Mouse (Mus musculus) myocyte (in vitro differentiated cells): ENCODE measurements around the gene Rab35.

Experiments used
- E2F4 ChIP-seq: IDR thresholded peaks from one replicate; pipeline ENCODE4 v1.6.1; 2011; ENCODE audit warnings: mild to moderate bottlenecking, control low read depth, moderate library complexity; ENCODE audit not compliant: insufficient read depth
- MAX ChIP-seq: IDR thresholded peaks from one replicate; pipeline ENCODE4 v1.6.1; 2011; ENCODE audit warnings: low read depth, mild to moderate bottlenecking, control low read depth
- MYOD1 ChIP-seq, 3 experiments: IDR thresholded peaks; one replicate each; pipeline ENCODE4 v1.6.1; 2011; ENCODE audit warnings: control low read depth in 2 of 3, low read depth in 2 of 3, mild to moderate bottlenecking in 2 of 3, moderate library complexity in 1 of 3; ENCODE audit not compliant: insufficient read length in 2 of 3, control insufficient read depth in 1 of 3
- MYOG ChIP-seq, 3 experiments: IDR thresholded peaks; one replicate each; pipeline ENCODE4 v1.6.1; 2011; ENCODE audit warnings: control low read depth in 2 of 3, low read depth in 2 of 3, mild to moderate bottlenecking in 2 of 3; ENCODE audit not compliant: insufficient read length in 2 of 3, control insufficient read depth in 1 of 3, insufficient read depth in 1 of 3
- POLR2A ChIP-seq: IDR thresholded peaks from one replicate; pipeline ENCODE4 v1.6.1; 2011; ENCODE audit warnings: low read depth, mild to moderate bottlenecking, control low read depth, moderate library complexity; ENCODE audit not compliant: insufficient read length
- POLR2AphosphoS2 ChIP-seq: IDR thresholded peaks from one replicate; pipeline ENCODE4 v1.6.1; 2011; ENCODE audit warnings: low read depth, control low read depth; ENCODE audit not compliant: insufficient read length
- TCF12 ChIP-seq: IDR thresholded peaks from one replicate; pipeline ENCODE4 v1.6.1; 2011; ENCODE audit warnings: mild to moderate bottlenecking, control low read depth; ENCODE audit not compliant: poor library complexity, insufficient read depth, severe bottlenecking
- TCF3 ChIP-seq: IDR thresholded peaks from one replicate; pipeline ENCODE4 v1.6.1; 2011; ENCODE audit warnings: low read depth, control low read depth; ENCODE audit not compliant: insufficient read length
- USF1 ChIP-seq: IDR thresholded peaks from one replicate; pipeline ENCODE4 v1.6.1; 2011; ENCODE audit warnings: low read depth, mild to moderate bottlenecking, control low read depth, moderate library complexity

DNA sequence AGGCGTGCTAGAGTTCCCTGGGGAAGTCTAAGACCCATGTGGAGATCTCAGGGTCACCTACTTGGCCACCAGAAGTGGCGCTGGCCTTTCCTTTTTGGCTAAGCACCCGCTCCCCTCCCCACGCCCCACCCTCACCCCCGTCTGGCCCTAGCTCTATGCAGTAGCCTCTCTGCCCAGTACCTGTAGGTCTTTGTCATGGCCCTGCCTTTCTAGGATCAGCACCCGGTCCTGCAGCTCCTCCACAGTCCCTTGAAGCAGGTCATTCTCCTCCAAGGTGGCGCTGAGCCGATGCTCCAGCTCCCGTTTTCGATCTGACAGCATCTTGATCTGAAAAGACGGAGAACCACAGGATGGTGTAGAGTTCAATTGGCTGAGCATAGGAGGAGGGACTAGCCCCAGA, 38.3 kb downstream of the Rab35 start:
- no peak for TF ChIP-seq E2F4
- TF ChIP-seq POLR2A = no peak
- TF ChIP-seq MYOG (IDR thresholded peaks at IDR 0.05; ENCODE audit: control insufficient read depth in 1 of 3, insufficient read depth in 1 of 3, insufficient read length in 2 of 3, low read depth in 2 of 3) = no peak
- no peak for TF ChIP-seq MYOD1 (IDR thresholded peaks at IDR 0.05; ENCODE audit: control insufficient read depth in 1 of 3, insufficient read length in 2 of 3, low read depth in 2 of 3)
- TF ChIP-seq MAX = no peak
- no peak for TF ChIP-seq POLR2AphosphoS2
- no peak for TF ChIP-seq TCF12
- no peak for TF ChIP-seq TCF3
- no peak for TF ChIP-seq USF1
